Mouse (Mus musculus) ES-E14 (cell line): ENCODE measurements around the gene Gm9970.

Experiments used
- CHD2 ChIP-seq: IDR thresholded peaks from 2 replicates; pipeline ENCODE4 v1.6.1; 2014; ENCODE audit warnings: mild to moderate bottlenecking, low read depth, low read length, inconsistent platforms
- HCFC1 ChIP-seq: IDR thresholded peaks from 2 replicates; pipeline ENCODE4 v1.6.1; 2012; ENCODE audit warnings: low read length, inconsistent platforms, borderline replicate concordance; ENCODE audit not compliant: insufficient read depth
- MAFK ChIP-seq: IDR thresholded peaks from 2 replicates; pipeline ENCODE4 v1.6.1; 2014; ENCODE audit warnings: mild to moderate bottlenecking, low read depth, low read length, inconsistent platforms; ENCODE audit not compliant: insufficient read depth
- ZC3H11A ChIP-seq: IDR thresholded peaks from 2 replicates; pipeline ENCODE4 v1.6.1; 2012; ENCODE audit warnings: low read depth, mild to moderate bottlenecking, inconsistent platforms, low read length, borderline replicate concordance
- ZNF384 ChIP-seq: IDR thresholded peaks from 2 replicates; pipeline ENCODE4 v1.6.1; 2012; ENCODE audit warnings: low read depth, low read length, inconsistent platforms

GRCm38 (mm10) chr5:31221304-31221945, 19.6 kb downstream of the Gm9970 start:
- TF ChIP-seq MAFK (no peak), CHD2 (no peak), HCFC1 (no peak), ZC3H11A (no peak), ZNF384 (no peak)
